Mouse (Mus musculus): Measurements from ENCODE around the gene Vps33a. TPM values are rescaled to one million over a fixed set of nuclear protein-coding genes. Genes with fewer than 3 reads are reported as not detected.
A peak's percentile ranks its signal among the peaks of the same experiment; 100 is the strongest.
"Not testable (repeated sequence)": the region's sequence is repeated elsewhere in the genome, so short reads cannot be mapped to it uniquely, and the experiment has no call there.

Gene Vps33a
- polyA plus RNA-seq, 1 experiment = 49.7 TPM

DNA sequence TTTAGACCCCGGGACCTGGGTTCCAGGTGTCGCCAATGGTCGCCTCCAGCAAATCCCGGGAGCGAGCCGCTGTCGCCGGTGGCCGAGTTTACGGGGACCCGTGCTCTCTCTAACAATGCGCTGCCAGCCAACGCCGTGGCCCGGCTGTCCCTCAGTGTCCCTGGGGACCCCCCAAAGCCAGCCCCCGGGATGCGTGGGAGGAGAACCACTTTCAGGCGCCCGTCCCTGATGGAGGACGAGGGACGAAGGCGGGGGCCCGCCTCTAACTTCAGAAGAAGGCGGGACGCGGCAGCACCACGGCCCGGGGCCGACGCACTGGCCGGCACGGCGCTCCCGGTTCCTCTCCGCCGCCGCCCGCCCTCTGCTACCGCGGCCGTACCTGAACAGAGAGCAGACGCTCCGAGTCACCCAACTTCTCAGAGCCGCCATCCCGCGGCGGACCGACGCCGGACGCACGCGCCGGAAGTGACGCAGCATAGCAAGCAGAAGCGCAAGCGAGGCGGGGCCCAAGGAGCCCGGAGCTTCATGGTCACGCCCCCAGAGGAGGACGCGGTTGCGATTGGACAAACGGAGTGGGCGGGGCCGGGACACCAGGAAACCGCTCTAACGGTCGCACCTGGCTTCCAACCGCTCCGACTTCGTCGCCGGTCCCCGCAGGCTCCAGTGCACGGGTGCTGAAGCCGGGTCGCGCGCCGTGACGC lies 49.0 kb downstream of the Vps33a start, which contains the start of gene Diablo:
Gene Diablo (minus strand): TSS at position 485 of the 701 bp plus-strand sequence.
- peak; percentile 96 for TF ChIP-seq POLR2A (IDR thresholded peaks at IDR 0.05; ENCODE audit: borderline replicate concordance, insufficient read depth, low read length)
- no peak for TF ChIP-seq CTCF (IDR thresholded peaks at IDR 0.05; ENCODE audit: borderline replicate concordance, insufficient read depth, low read depth, low read length)
- peak within 1 kb of the TSS; percentile 72 for H3K4me3 ChIP-seq (replicated peaks; ENCODE audit: insufficient read depth, low read depth, low read length)
- peak; percentile 97 for DNase-seq
- 0 out of 2 replicates have a peak within 1 kb of the TSS, but pooled peaks have one; percentile 12 for H3K27ac ChIP-seq (ENCODE audit: insufficient read depth, low read length)
- under 1% methylated on average over 81 of the region's 82 CpGs for WGBS
- H3K27me3 ChIP-seq (ENCODE audit: control insufficient read depth, insufficient read depth, low read length) = no peaks in the 10 kb centered on the region
- no peaks in the 10 kb centered on the region for H3K4me1 ChIP-seq (ENCODE audit: control insufficient read depth, insufficient read depth, low read length)

DNA sequence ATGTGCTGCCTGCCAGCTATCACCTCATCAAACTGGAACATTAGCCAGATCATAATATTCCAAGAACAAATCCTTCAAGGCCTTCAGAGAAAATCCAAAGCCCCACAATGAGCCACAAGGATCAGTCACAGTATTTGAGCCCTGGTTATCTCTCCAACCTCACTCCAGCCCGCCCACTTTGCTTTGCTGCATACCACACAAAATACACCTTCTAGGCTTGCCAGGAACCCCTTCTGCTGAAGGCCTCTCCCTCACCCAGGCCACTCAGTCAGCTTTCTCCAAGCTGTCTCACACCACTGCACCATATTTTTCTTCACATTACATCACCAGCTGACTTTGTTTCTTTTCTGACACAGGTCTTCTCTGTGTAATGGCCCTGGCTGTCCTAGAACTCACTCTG lies 50.7 kb downstream of the Vps33a start:
- H3K4me3 ChIP-seq (replicated peaks; ENCODE audit: insufficient read depth, low read depth, low read length) = no peak overlapping the region
- DNase-seq = peak in 1 of 2 experiments; percentile 4
- no peaks in the 10 kb centered on the region for H3K4me1 ChIP-seq (ENCODE audit: control insufficient read depth, insufficient read depth, low read length)
- TF ChIP-seq POLR2A (IDR thresholded peaks at IDR 0.05; ENCODE audit: borderline replicate concordance, insufficient read depth, low read length) (no peak), CTCF (IDR thresholded peaks at IDR 0.05; ENCODE audit: borderline replicate concordance, insufficient read depth, low read depth, low read length) (no peak)
- WGBS = 72% methylated on average over 1 of the region's 1 CpGs
- no peaks in the 10 kb centered on the region for H3K27me3 ChIP-seq (ENCODE audit: control insufficient read depth, insufficient read depth, low read length)
- no peak overlapping the region for H3K27ac ChIP-seq (ENCODE audit: insufficient read depth, low read length)

DNA sequence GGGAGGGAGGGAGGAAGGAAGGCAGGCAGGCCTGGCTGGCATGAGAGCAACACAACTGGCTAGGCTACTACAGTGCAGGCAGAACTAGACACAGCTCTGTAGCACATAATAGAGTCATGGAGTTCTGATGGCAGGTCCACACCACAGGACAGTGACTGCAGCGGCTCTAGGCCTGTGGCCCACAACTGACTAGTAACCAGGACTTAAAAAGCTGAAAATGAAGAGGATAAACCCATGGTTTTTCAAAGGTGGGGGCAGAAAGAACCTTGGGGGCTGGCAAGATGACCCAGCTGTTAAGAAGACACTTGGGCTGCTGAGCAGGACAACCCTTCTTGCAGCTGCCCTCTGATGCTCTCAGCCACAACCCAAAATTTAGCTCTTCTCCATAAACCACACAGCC lies 51.2 kb downstream of the Vps33a start:
- peak in 1 of 2 experiments; percentile 2 for DNase-seq
- Histone ChIP-seq H3K27me3 (ENCODE audit: control insufficient read depth, insufficient read depth, low read length) (no peaks in the 10 kb centered on the region), H3K27ac (ENCODE audit: insufficient read depth, low read length) (no peak overlapping the region), H3K4me3 (replicated peaks; ENCODE audit: insufficient read depth, low read depth, low read length) (no peak overlapping the region), H3K4me1 (ENCODE audit: control insufficient read depth, insufficient read depth, low read length) (no peaks in the 10 kb centered on the region)
- no peak for TF ChIP-seq POLR2A (IDR thresholded peaks at IDR 0.05; ENCODE audit: borderline replicate concordance, insufficient read depth, low read length)
- no peak for TF ChIP-seq CTCF (IDR thresholded peaks at IDR 0.05; ENCODE audit: borderline replicate concordance, insufficient read depth, low read depth, low read length)
- 56% methylated on average over 1 of the region's 1 CpGs for WGBS

DNA sequence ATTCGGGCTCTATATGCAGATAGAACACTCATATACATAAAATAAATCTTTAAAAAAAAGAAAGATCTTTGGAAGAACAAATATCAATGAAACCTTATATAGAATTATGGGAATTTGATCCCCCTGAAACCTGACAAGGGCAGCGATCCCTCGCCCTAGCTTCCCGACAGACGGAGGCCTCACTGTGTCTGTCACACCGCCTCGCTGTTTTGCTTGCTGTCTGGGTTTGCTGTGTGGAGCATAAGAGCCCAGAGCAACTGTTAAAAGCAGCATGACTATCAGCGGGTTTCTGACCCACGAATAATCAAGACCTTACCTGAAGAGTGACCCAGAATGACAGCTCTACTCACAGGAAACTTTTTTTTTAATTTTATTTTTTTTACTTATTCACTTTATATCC lies 52.2 kb downstream of the Vps33a start:
- 79% methylated on average over 9 of the region's 9 CpGs for WGBS
- H3K27ac ChIP-seq (ENCODE audit: insufficient read depth, low read length) = no peak overlapping the region
- no peak overlapping the region for H3K4me3 ChIP-seq (replicated peaks; ENCODE audit: insufficient read depth, low read depth, low read length)
- DNase-seq = peak in 1 of 2 experiments; percentile 0
- no peaks in the 10 kb centered on the region for H3K4me1 ChIP-seq (ENCODE audit: control insufficient read depth, insufficient read depth, low read length)
- H3K27me3 ChIP-seq (ENCODE audit: control insufficient read depth, insufficient read depth, low read length) = no peaks in the 10 kb centered on the region
- TF ChIP-seq CTCF (IDR thresholded peaks at IDR 0.05; ENCODE audit: borderline replicate concordance, insufficient read depth, low read depth, low read length) = no peak
- no peak for TF ChIP-seq POLR2A (IDR thresholded peaks at IDR 0.05; ENCODE audit: borderline replicate concordance, insufficient read depth, low read length)

DNA sequence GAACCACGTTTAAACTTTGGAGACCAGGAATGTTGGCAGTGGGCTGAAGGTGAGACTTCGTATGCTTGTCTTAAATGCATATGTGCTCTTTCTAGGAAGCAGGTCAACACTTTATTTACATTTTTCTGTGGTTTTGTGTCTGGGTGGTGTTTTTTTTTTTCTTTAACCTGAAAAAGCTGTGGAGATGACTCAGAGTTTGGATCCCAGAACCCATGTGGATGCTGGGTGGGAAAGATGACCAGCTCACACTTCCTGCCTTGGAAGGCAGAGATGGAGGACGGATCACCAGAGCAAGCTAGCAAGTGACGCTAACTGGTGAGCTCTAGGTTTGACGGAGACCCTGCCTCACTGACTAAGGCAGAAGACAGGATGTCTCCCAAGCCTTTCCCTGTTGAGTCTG lies 58.0 kb downstream of the Vps33a start:
- H3K4me1 ChIP-seq (ENCODE audit: control insufficient read depth, insufficient read depth, low read length) = no peaks in the 10 kb centered on the region
- DNase-seq = no peak
- WGBS = 89% methylated on average over 5 of the region's 5 CpGs
- no peak overlapping the region for H3K27ac ChIP-seq (ENCODE audit: insufficient read depth, low read length)
- TF ChIP-seq CTCF (IDR thresholded peaks at IDR 0.05; ENCODE audit: borderline replicate concordance, insufficient read depth, low read depth, low read length) (no peak), POLR2A (IDR thresholded peaks at IDR 0.05; ENCODE audit: borderline replicate concordance, insufficient read depth, low read length) (no peak)
- H3K27me3 ChIP-seq (ENCODE audit: control insufficient read depth, insufficient read depth, low read length) = no peaks in the 10 kb centered on the region
- H3K4me3 ChIP-seq (replicated peaks; ENCODE audit: insufficient read depth, low read depth, low read length) = no peak overlapping the region

DNA sequence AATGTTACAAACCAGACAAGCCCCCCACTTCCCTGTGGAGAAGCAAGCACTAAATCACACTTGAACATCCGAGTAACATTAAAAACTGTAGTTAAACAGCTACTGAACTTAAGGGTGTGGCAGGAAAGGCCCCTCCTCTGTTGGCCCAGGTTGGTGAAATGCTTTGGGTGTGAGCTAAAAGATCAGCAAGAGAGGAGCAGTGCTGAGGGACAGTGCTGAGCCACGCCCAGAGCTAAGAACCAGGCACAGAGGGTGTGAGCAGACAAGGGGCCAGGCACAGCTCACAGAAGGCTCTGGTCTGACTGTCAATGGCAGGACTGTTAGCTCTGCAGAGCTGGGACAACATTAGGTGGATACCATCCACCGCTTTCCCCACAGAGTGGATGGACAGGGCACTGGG lies 60.7 kb downstream of the Vps33a start:
- 82% methylated on average over 3 of the region's 3 CpGs for WGBS
- no peak for DNase-seq
- Histone ChIP-seq H3K27ac (ENCODE audit: insufficient read depth, low read length) (no peak overlapping the region), H3K4me1 (ENCODE audit: control insufficient read depth, insufficient read depth, low read length) (no peaks in the 10 kb centered on the region; the same call in 1 of the 2 replicates), H3K27me3 (ENCODE audit: control insufficient read depth, insufficient read depth, low read length) (no peaks in the 10 kb centered on the region), H3K4me3 (replicated peaks; ENCODE audit: insufficient read depth, low read depth, low read length) (no peak overlapping the region)
- TF ChIP-seq CTCF (IDR thresholded peaks at IDR 0.05; ENCODE audit: borderline replicate concordance, insufficient read depth, low read depth, low read length) (no peak), POLR2A (IDR thresholded peaks at IDR 0.05; ENCODE audit: borderline replicate concordance, insufficient read depth, low read length) (no peak)

DNA sequence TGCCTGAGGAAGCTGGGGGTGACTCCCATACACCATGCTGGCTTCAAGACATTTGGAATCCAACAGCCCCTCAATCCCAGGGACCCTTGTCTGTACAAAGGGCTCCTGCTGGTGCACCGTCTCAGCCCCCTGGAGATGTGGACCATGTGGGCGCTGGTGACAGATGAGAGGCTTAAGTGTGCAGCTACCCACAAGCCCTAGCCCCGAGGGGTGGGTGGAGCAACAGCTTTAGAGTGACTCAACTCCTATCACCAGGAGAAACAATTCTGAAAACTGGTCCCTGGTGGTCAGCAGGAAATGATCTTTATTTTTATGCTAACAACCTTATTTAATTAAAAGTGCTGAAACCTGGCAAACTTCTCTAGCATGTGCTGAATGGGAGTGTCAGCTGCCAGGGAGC lies 61.4 kb downstream of the Vps33a start:
- not testable (repeated sequence) for H3K4me1 ChIP-seq (ENCODE audit: control insufficient read depth, insufficient read depth, low read length); H3K27ac ChIP-seq (ENCODE audit: insufficient read depth, low read length); DNase-seq; H3K4me3 ChIP-seq (replicated peaks; ENCODE audit: insufficient read depth, low read depth, low read length); H3K27me3 ChIP-seq (ENCODE audit: control insufficient read depth, insufficient read depth, low read length)
- 72% methylated on average over 3 of the region's 3 CpGs for WGBS

DNA sequence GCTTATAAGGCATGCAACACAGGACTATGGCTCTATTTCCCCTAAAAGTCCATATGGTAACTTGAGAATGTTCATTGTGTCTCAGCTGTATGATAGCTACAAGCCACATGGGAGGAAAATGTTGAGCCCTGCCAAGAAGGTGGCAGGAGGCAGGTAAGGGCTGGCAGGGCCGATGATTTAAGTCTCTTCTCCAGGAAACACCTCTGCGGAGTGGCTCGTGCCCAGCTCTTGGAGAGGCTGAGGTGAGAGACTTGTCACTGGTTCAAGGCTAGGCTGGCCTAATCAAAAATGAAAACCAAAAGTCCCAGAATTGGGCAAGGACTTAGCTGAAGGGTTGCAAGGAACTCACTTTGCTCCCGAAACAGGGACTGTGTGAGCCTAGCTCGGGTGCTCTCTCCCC lies 62.7 kb downstream of the Vps33a start, which contains the start of gene B3gnt4:
Gene B3gnt4 (plus strand): TSS at position 301 of the 400 bp plus-strand sequence.
- no peaks in the 10 kb centered on the region; the same call in 1 of the 2 replicates for H3K4me1 ChIP-seq (ENCODE audit: control insufficient read depth, insufficient read depth, low read length)
- no peaks in the 10 kb centered on the region for H3K27me3 ChIP-seq (ENCODE audit: control insufficient read depth, insufficient read depth, low read length)
- no peak within 1 kb of the TSS for H3K4me3 ChIP-seq (replicated peaks; ENCODE audit: insufficient read depth, low read depth, low read length)
- DNase-seq = no peak
- TF ChIP-seq POLR2A (IDR thresholded peaks at IDR 0.05; ENCODE audit: borderline replicate concordance, insufficient read depth, low read length) (no peak), CTCF (IDR thresholded peaks at IDR 0.05; ENCODE audit: borderline replicate concordance, insufficient read depth, low read depth, low read length) (no peak)
- H3K27ac ChIP-seq (ENCODE audit: insufficient read depth, low read length) = no peak within 1 kb of the TSS
- 56% methylated on average over 5 of the region's 5 CpGs for WGBS

Measured in cerebellum, adult 2 months (tissue).